Mouse (Mus musculus): ENCODE measurements around the gene Ahcyl2. TPM values are rescaled to one million over a fixed set of nuclear protein-coding genes. Genes with fewer than 3 reads are reported as not detected.
"Not testable (repeated sequence)": the region's sequence is repeated elsewhere in the genome, so short reads cannot be mapped to it uniquely, and the experiment has no call there.

Ahcyl2 gene
- polyA plus RNA-seq, 1 experiment from 2014 or later = 17.1 TPM

DNA sequence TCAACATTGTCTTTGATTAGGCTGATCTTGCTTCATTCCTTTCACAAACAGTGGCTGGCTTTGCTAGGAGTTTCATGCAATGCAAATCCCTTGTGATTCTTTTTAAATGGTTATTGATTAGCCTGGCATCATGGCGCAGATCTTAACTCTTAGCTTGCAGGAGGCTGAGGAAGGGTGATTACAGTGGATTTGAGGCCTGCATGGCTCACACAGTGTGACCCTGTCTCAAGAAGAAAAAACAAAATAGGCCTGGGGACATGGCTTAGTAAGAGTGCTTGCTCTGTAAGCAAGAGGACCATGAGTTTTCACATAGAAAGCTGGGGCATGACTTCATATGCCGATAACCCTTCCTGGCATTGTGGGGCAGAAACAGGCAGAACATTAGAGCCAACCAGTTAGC lies 47.8 kb downstream of the Ahcyl2 start:
- no peaks in the 10 kb centered on the region for H3K27me3 ChIP-seq (replicated peaks; ENCODE audit: insufficient read depth, low read length)
- H3K4me3 ChIP-seq (ENCODE audit: low read depth, low read length) = no peak overlapping the region
- H3K9ac ChIP-seq (replicated peaks; ENCODE audit: low read depth) = no peak overlapping the region
- 93% methylated on average over 2 of the region's 2 CpGs for WGBS
- no peaks in the 10 kb centered on the region for H3K4me1 ChIP-seq (ENCODE audit: insufficient read depth, low read depth, low read length)
- no peak overlapping the region for H3K27ac ChIP-seq (ENCODE audit: low read length)
- no peaks in the 10 kb centered on the region for H3K9me3 ChIP-seq (ENCODE audit: low read length)
- no peak overlapping the region for H3K4me2 ChIP-seq (replicated peaks; ENCODE audit: low read depth, low read length)
- ATAC-seq (no peak), DNase-seq (ENCODE audit: low spot score) (no peak)
- TF ChIP-seq CTCF (IDR thresholded peaks at IDR 0.05) (no peak), EP300 (IDR thresholded peaks at IDR 0.05) (no peak)
- no peaks in the 10 kb centered on the region for H3K36me3 ChIP-seq (ENCODE audit: insufficient read depth, low read length)

- H3K4me3 ChIP-seq (ENCODE audit: low read depth, low read length); H3K9ac ChIP-seq (replicated peaks; ENCODE audit: low read depth); H3K4me1 ChIP-seq (ENCODE audit: insufficient read depth, low read depth, low read length); ATAC-seq; H3K27ac ChIP-seq (ENCODE audit: low read length); H3K27me3 ChIP-seq (replicated peaks; ENCODE audit: insufficient read depth, low read length); H3K36me3 ChIP-seq (ENCODE audit: insufficient read depth, low read length); DNase-seq (ENCODE audit: low spot score); H3K9me3 ChIP-seq (ENCODE audit: low read length); H3K4me2 ChIP-seq (replicated peaks; ENCODE audit: low read depth, low read length): not testable (repeated sequence)
- 83% methylated on average over 12 of the region's 12 CpGs for WGBS
Observed at GRCm38 (mm10) chr6:29816371-29816770, 48.6 kb downstream of the Ahcyl2 start.

GRCm38 (mm10) chr6:29819309-29819708 lies 51.5 kb downstream of the Ahcyl2 start:
- H3K9ac ChIP-seq (replicated peaks; ENCODE audit: low read depth) = no peak overlapping the region
- no peaks in the 10 kb centered on the region for H3K4me1 ChIP-seq (ENCODE audit: insufficient read depth, low read depth, low read length)
- no peaks in the 10 kb centered on the region for H3K9me3 ChIP-seq (ENCODE audit: low read length)
- DNase-seq (ENCODE audit: low spot score) (peak; percentile 53), ATAC-seq (no peak)
- no peak overlapping the region for H3K27ac ChIP-seq (ENCODE audit: low read length)
- TF ChIP-seq EP300 (IDR thresholded peaks at IDR 0.05) (no peak), CTCF (IDR thresholded peaks at IDR 0.05) (peak; percentile 77)
- H3K4me2 ChIP-seq (replicated peaks; ENCODE audit: low read depth, low read length) = no peak overlapping the region
- H3K27me3 ChIP-seq (replicated peaks; ENCODE audit: insufficient read depth, low read length) = no peaks in the 10 kb centered on the region
- no peak overlapping the region for H3K4me3 ChIP-seq (ENCODE audit: low read depth, low read length)
- 18% methylated on average over 3 of the region's 3 CpGs for WGBS
- H3K36me3 ChIP-seq (ENCODE audit: insufficient read depth, low read length) = no peaks in the 10 kb centered on the region

DNA sequence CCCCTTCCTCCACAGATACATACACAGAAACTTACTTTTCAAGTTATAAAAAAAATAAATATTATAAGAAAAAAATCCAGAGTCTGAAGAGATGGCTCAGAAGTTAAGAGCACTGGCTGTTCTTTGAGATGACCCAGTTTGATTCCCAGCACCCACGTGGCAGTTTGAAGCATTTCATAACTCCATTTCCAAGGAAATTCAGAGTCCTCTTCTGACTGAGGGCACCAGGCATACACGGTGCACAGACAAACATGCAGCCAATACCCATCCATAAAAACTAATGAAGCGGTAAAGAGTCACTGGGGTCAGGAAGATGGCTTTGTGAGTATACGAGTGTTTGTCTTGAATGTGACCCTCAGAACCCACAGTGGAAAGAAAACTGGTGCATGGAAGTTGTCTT lies 52.5 kb downstream of the Ahcyl2 start:
- DNase-seq (ENCODE audit: low spot score) = no peak
- Histone ChIP-seq H3K9me3 (ENCODE audit: low read length) (no peaks in the 10 kb centered on the region), H3K27me3 (replicated peaks; ENCODE audit: insufficient read depth, low read length) (no peaks in the 10 kb centered on the region), H3K4me2 (replicated peaks; ENCODE audit: low read depth, low read length) (no peak overlapping the region), H3K36me3 (ENCODE audit: insufficient read depth, low read length) (no peaks in the 10 kb centered on the region), H3K4me1 (ENCODE audit: insufficient read depth, low read depth, low read length) (no peaks in the 10 kb centered on the region), H3K4me3 (ENCODE audit: low read depth, low read length) (no peak overlapping the region), H3K27ac (ENCODE audit: low read length) (no peak overlapping the region), H3K9ac (replicated peaks; ENCODE audit: low read depth) (no peak overlapping the region)
- TF ChIP-seq CTCF (IDR thresholded peaks at IDR 0.05) = no peak
- TF ChIP-seq EP300 (IDR thresholded peaks at IDR 0.05) = no peak
- no peak for ATAC-seq
- WGBS = 74% methylated on average over 4 of the region's 4 CpGs

DNA sequence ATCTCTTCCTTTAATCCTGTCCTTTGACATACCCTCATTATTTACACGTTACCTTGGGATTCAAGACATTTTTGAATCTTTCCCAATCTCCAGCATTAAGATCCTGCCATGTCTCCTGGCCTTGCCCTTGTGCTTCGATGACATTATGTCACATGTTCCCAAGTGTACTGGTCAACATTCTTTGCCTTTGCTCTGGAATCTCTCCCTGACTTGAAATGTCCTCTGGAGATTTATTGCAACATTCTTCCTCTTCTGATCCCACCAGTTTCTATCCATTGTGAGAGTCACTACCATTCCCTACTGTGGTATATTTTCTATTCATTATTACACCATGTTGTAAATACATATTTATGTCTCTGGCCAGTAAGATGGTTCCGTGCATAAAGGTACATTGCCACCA lies 53.1 kb downstream of the Ahcyl2 start:
- no peaks in the 10 kb centered on the region for H3K4me1 ChIP-seq (ENCODE audit: insufficient read depth, low read depth, low read length)
- H3K27ac ChIP-seq (ENCODE audit: low read length) = no peak overlapping the region
- H3K36me3 ChIP-seq (ENCODE audit: insufficient read depth, low read length) = no peaks in the 10 kb centered on the region
- no peak overlapping the region for H3K4me3 ChIP-seq (ENCODE audit: low read depth, low read length)
- no peaks in the 10 kb centered on the region for H3K27me3 ChIP-seq (replicated peaks; ENCODE audit: insufficient read depth, low read length)
- ATAC-seq (peak; percentile 35), DNase-seq (ENCODE audit: low spot score) (peak; percentile 55)
- TF ChIP-seq EP300 (IDR thresholded peaks at IDR 0.05) (peak; percentile 60), CTCF (IDR thresholded peaks at IDR 0.05) (no peak)
- WGBS = 78% methylated on average over 3 of the region's 3 CpGs
- no peak overlapping the region for H3K9ac ChIP-seq (replicated peaks; ENCODE audit: low read depth)
- no peaks in the 10 kb centered on the region for H3K9me3 ChIP-seq (ENCODE audit: low read length)
- no peak overlapping the region for H3K4me2 ChIP-seq (replicated peaks; ENCODE audit: low read depth, low read length)

DNA sequence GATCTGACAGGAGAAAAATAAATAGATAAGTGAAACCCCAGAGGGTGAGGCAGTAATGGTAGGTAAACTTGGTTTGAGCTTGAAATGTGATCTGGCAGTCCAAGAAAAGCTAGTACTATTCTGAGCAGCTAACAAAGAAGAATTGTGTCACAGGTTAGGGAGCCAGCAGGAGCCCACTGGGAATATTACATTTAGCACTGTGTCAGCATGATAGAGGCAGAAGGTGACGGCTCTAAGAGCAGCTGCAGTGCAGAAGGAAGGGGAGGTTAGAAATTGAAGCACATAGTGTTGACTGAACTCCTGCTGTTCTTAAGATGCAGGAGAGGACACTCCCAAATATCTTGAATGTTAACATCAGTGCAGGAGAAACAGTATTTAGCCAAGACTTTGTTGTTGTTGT lies 54.0 kb downstream of the Ahcyl2 start:
- ATAC-seq = no peak
- 54% methylated on average over 1 of the region's 1 CpGs for WGBS
- no peaks in the 10 kb centered on the region for H3K36me3 ChIP-seq (ENCODE audit: insufficient read depth, low read length)
- H3K9ac ChIP-seq (replicated peaks; ENCODE audit: low read depth) = no peak overlapping the region
- no peak for DNase-seq (ENCODE audit: low spot score)
- H3K4me3 ChIP-seq (ENCODE audit: low read depth, low read length) = no peak overlapping the region
- no peaks in the 10 kb centered on the region for H3K9me3 ChIP-seq (ENCODE audit: low read length)
- H3K4me1 ChIP-seq (ENCODE audit: insufficient read depth, low read depth, low read length) = no peaks in the 10 kb centered on the region
- H3K27ac ChIP-seq (ENCODE audit: low read length) = no peak overlapping the region
- no peak for TF ChIP-seq CTCF (IDR thresholded peaks at IDR 0.05)
- TF ChIP-seq EP300 (IDR thresholded peaks at IDR 0.05) = no peak
- no peak overlapping the region for H3K4me2 ChIP-seq (replicated peaks; ENCODE audit: low read depth, low read length)
- no peaks in the 10 kb centered on the region for H3K27me3 ChIP-seq (replicated peaks; ENCODE audit: insufficient read depth, low read length)

GRCm38 (mm10) chr6:29825302-29825701 lies 57.5 kb downstream of the Ahcyl2 start:
- H3K27ac ChIP-seq (ENCODE audit: low read length) = no peak overlapping the region
- H3K36me3 ChIP-seq (ENCODE audit: insufficient read depth, low read length) = no peaks in the 10 kb centered on the region
- H3K4me3 ChIP-seq (ENCODE audit: low read depth, low read length) = no peak overlapping the region
- H3K4me2 ChIP-seq (replicated peaks; ENCODE audit: low read depth, low read length) = no peak overlapping the region
- TF ChIP-seq EP300 (IDR thresholded peaks at IDR 0.05) (no peak), CTCF (IDR thresholded peaks at IDR 0.05) (no peak)
- H3K9ac ChIP-seq (replicated peaks; ENCODE audit: low read depth) = no peak overlapping the region
- H3K27me3 ChIP-seq (replicated peaks; ENCODE audit: insufficient read depth, low read length) = no peaks in the 10 kb centered on the region
- H3K4me1 ChIP-seq (ENCODE audit: insufficient read depth, low read depth, low read length) = no peaks in the 10 kb centered on the region
- no peaks in the 10 kb centered on the region for H3K9me3 ChIP-seq (ENCODE audit: low read length)
- WGBS = 14% methylated on average over 2 of the region's 2 CpGs
- no peak for ATAC-seq
- DNase-seq (ENCODE audit: low spot score) = peak; percentile 34

Measured in lung, postnatal 0 days (tissue).